Mouse (Mus musculus): Measurements from ENCODE around the gene Znhit6. TPM values are rescaled to one million over a fixed set of nuclear protein-coding genes. Genes with fewer than 3 reads are reported as not detected.

Gene Znhit6
- total and polyA plus RNA-seq, 3 experiments, result 10.5 to 43.0 (median 40.5) TPM

- Histone ChIP-seq H3K4me3 (ENCODE audit: low read depth, low read length) (no peak overlapping the region), H3K36me3 (replicated peaks) (no peaks in the 10 kb centered on the region), H3K9me3 (replicated peaks) (no peaks in the 10 kb centered on the region), H3K27me3 (ENCODE audit: insufficient read depth, low read length) (no peaks in the 10 kb centered on the region), H3K4me1 (ENCODE audit: insufficient read depth, low read depth, low read length) (no peaks in the 10 kb centered on the region)
- ATAC-seq (ENCODE audit: extremely low read depth, insufficient number of reproducible peaks, low FRiP score, poor library complexity, severe bottlenecking) (no peak), DNase-seq (ENCODE audit: low spot score) (no peak)
- TF ChIP-seq CTCF (IDR thresholded peaks at IDR 0.05; ENCODE audit: low read depth, low read length), result no peak
- no peak for TF ChIP-seq TAL1 (conservative IDR thresholded peaks at IDR 0.05; ENCODE audit: low read depth, low read length)
- no peak for TF ChIP-seq GATA1 (IDR thresholded peaks at IDR 0.05; ENCODE audit: borderline replicate concordance, low read length)
- TF ChIP-seq POLR2AphosphoS5 (IDR thresholded peaks at IDR 0.05; ENCODE audit: insufficient replicate concordance, low read depth, low read length), result no peak
- TF ChIP-seq GATA2 (IDR thresholded peaks at IDR 0.05; ENCODE audit: borderline replicate concordance, low read depth, low read length), result no peak
These were observed 37.2 kb downstream of the Znhit6 start for GRCm38 (mm10) chr3:145613234-145613633.

- no peak for TF ChIP-seq GATA1 (IDR thresholded peaks at IDR 0.05; ENCODE audit: borderline replicate concordance, low read length)
- no peak for TF ChIP-seq GATA2 (IDR thresholded peaks at IDR 0.05; ENCODE audit: borderline replicate concordance, low read depth, low read length)
- no peak for TF ChIP-seq POLR2AphosphoS5 (IDR thresholded peaks at IDR 0.05; ENCODE audit: insufficient replicate concordance, low read depth, low read length)
- TF ChIP-seq TAL1 (conservative IDR thresholded peaks at IDR 0.05; ENCODE audit: low read depth, low read length), result no peak
- no peak for TF ChIP-seq CTCF (IDR thresholded peaks at IDR 0.05; ENCODE audit: low read depth, low read length)
- no peaks in the 10 kb centered on the region for H3K4me1 ChIP-seq (ENCODE audit: insufficient read depth, low read depth, low read length)
- H3K4me3 ChIP-seq (ENCODE audit: low read depth, low read length), result no peak overlapping the region
- DNase-seq (ENCODE audit: low spot score), result no peak
- ATAC-seq (ENCODE audit: extremely low read depth, insufficient number of reproducible peaks, low FRiP score, poor library complexity, severe bottlenecking), result no peak
- no peaks in the 10 kb centered on the region for H3K9me3 ChIP-seq (replicated peaks)
- no peaks in the 10 kb centered on the region for H3K27me3 ChIP-seq (ENCODE audit: insufficient read depth, low read length)
- no peaks in the 10 kb centered on the region for H3K36me3 ChIP-seq (replicated peaks)
These were observed 38.5 kb downstream of the Znhit6 start for GRCm38 (mm10) chr3:145614362-145615115.

DNA sequence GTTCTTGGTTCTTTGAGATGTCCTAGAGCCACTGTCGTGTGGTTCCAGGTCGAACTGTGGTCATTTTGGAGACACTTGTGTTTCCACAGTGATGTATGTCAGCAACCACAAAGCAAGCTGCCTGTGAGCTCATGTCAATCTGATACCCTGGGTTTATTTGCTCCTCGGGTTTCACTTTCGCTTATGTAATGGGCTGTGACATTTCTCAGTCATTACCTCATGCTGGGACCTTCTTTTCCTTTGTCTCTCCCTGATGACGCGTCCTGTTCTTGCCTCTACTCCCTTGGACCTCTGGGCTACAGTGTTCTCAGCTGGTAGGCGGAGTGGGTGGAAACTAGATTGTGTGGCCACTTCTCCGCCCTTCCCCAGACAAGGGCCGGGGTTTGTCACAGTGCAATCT is 42.3 kb downstream of the Znhit6 start:
- ATAC-seq (ENCODE audit: extremely low read depth, insufficient number of reproducible peaks, low FRiP score, poor library complexity, severe bottlenecking), result no peak
- H3K9me3 ChIP-seq (replicated peaks), result no peaks in the 10 kb centered on the region
- DNase-seq (ENCODE audit: low spot score), result no peak
- no peak for TF ChIP-seq TAL1 (conservative IDR thresholded peaks at IDR 0.05; ENCODE audit: low read depth, low read length)
- TF ChIP-seq GATA2 (IDR thresholded peaks at IDR 0.05; ENCODE audit: borderline replicate concordance, low read depth, low read length), result no peak
- TF ChIP-seq GATA1 (IDR thresholded peaks at IDR 0.05; ENCODE audit: borderline replicate concordance, low read length), result no peak
- TF ChIP-seq POLR2AphosphoS5 (IDR thresholded peaks at IDR 0.05; ENCODE audit: insufficient replicate concordance, low read depth, low read length), result no peak
- TF ChIP-seq CTCF (IDR thresholded peaks at IDR 0.05; ENCODE audit: low read depth, low read length), result no peak
- H3K27me3 ChIP-seq (ENCODE audit: insufficient read depth, low read length), result no peaks in the 10 kb centered on the region
- H3K4me1 ChIP-seq (ENCODE audit: insufficient read depth, low read depth, low read length), result no peaks in the 10 kb centered on the region
- no peaks in the 10 kb centered on the region for H3K36me3 ChIP-seq (replicated peaks)
- no peak overlapping the region for H3K4me3 ChIP-seq (ENCODE audit: low read depth, low read length)

GRCm38 (mm10) chr3:145619621-145620365 is 43.8 kb downstream of the Znhit6 start:
- TF ChIP-seq CTCF (IDR thresholded peaks at IDR 0.05; ENCODE audit: low read depth, low read length) (no peak), GATA1 (IDR thresholded peaks at IDR 0.05; ENCODE audit: borderline replicate concordance, low read length) (no peak), TAL1 (conservative IDR thresholded peaks at IDR 0.05; ENCODE audit: low read depth, low read length) (no peak), GATA2 (IDR thresholded peaks at IDR 0.05; ENCODE audit: borderline replicate concordance, low read depth, low read length) (no peak), POLR2AphosphoS5 (IDR thresholded peaks at IDR 0.05; ENCODE audit: insufficient replicate concordance, low read depth, low read length) (no peak)
- DNase-seq (ENCODE audit: low spot score), result no peak

GRCm38 (mm10) chr3:145621209-145621608 is 45.2 kb downstream of the Znhit6 start:
- Histone ChIP-seq H3K36me3 (replicated peaks) (no peaks in the 10 kb centered on the region), H3K27me3 (ENCODE audit: insufficient read depth, low read length) (no peaks in the 10 kb centered on the region), H3K4me1 (ENCODE audit: insufficient read depth, low read depth, low read length) (no peaks in the 10 kb centered on the region), H3K4me3 (ENCODE audit: low read depth, low read length) (no peak overlapping the region), H3K9me3 (replicated peaks) (no peaks in the 10 kb centered on the region)
- TF ChIP-seq GATA1 (IDR thresholded peaks at IDR 0.05; ENCODE audit: borderline replicate concordance, low read length), result no peak
- TF ChIP-seq GATA2 (IDR thresholded peaks at IDR 0.05; ENCODE audit: borderline replicate concordance, low read depth, low read length), result no peak
- TF ChIP-seq TAL1 (conservative IDR thresholded peaks at IDR 0.05; ENCODE audit: low read depth, low read length), result no peak
- no peak for TF ChIP-seq POLR2AphosphoS5 (IDR thresholded peaks at IDR 0.05; ENCODE audit: insufficient replicate concordance, low read depth, low read length)
- no peak for TF ChIP-seq CTCF (IDR thresholded peaks at IDR 0.05; ENCODE audit: low read depth, low read length)
- DNase-seq (ENCODE audit: low spot score) (no peak), ATAC-seq (ENCODE audit: extremely low read depth, insufficient number of reproducible peaks, low FRiP score, poor library complexity, severe bottlenecking) (no peak)

More at GRCm38 (mm10) chr3:145619621-145620365, 43.8 kb downstream of the Znhit6 start:
- H3K4me3 ChIP-seq (ENCODE audit: low read depth, low read length), result no peak overlapping the region
- no peaks in the 10 kb centered on the region for H3K36me3 ChIP-seq (replicated peaks)
- H3K4me1 ChIP-seq (ENCODE audit: insufficient read depth, low read depth, low read length), result no peaks in the 10 kb centered on the region
- ATAC-seq (ENCODE audit: extremely low read depth, insufficient number of reproducible peaks, low FRiP score, poor library complexity, severe bottlenecking), result no peak
- no peaks in the 10 kb centered on the region for H3K27me3 ChIP-seq (ENCODE audit: insufficient read depth, low read length)
- no peaks in the 10 kb centered on the region for H3K9me3 ChIP-seq (replicated peaks)

- TF ChIP-seq POLR2AphosphoS5 (IDR thresholded peaks at IDR 0.05; ENCODE audit: insufficient replicate concordance, low read depth, low read length) (no peak), GATA2 (IDR thresholded peaks at IDR 0.05; ENCODE audit: borderline replicate concordance, low read depth, low read length) (no peak), TAL1 (conservative IDR thresholded peaks at IDR 0.05; ENCODE audit: low read depth, low read length) (no peak), CTCF (IDR thresholded peaks at IDR 0.05; ENCODE audit: low read depth, low read length) (no peak), GATA1 (IDR thresholded peaks at IDR 0.05; ENCODE audit: borderline replicate concordance, low read length) (no peak)
- H3K27me3 ChIP-seq (ENCODE audit: insufficient read depth, low read length), result no peaks in the 10 kb centered on the region
- H3K36me3 ChIP-seq (replicated peaks), result no peaks in the 10 kb centered on the region
- H3K4me1 ChIP-seq (ENCODE audit: insufficient read depth, low read depth, low read length), result no peaks in the 10 kb centered on the region
- ATAC-seq (ENCODE audit: extremely low read depth, insufficient number of reproducible peaks, low FRiP score, poor library complexity, severe bottlenecking) (no peak), DNase-seq (ENCODE audit: low spot score) (no peak)
- no peaks in the 10 kb centered on the region for H3K9me3 ChIP-seq (replicated peaks)
- no peak overlapping the region for H3K4me3 ChIP-seq (ENCODE audit: low read depth, low read length)
These were observed 47.0 kb downstream of the Znhit6 start for GRCm38 (mm10) chr3:145623047-145623446.
